Mouse (Mus musculus): Measurements from ENCODE around the gene Selenoi. TPM values are rescaled to one million over a fixed set of nuclear protein-coding genes. Genes with fewer than 3 reads are reported as not detected.

Selenoi gene
- polyA plus RNA-seq, 1 experiment from 2014 or later = 17.3 TPM

DNA sequence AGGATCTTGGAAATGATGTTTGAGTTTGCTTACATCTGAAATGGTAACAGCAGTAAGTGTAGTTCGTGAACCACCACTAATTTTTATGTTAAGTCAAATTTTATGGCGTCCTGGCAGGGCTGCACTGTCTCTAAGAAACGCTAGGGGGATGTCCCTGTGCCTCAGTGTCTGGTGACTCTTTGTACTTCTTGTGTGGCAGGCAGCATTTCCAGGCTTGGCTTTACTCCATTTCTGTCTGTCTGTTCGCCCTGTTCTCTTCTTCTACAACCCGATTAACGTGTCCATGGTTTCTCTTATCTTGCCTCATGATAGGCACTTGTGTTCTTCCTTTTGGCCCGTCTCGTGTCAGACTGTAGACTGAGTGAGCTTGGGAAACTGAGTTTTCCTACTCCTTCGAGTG lies 11.4 kb downstream of the Selenoi start:
- Histone ChIP-seq H3K9me3 (no peaks in the 10 kb centered on the region), H3K4me3 (no peak overlapping the region), H3K27ac (no peak overlapping the region), H3K36me3 (peaks cover 25% of the 10 kb centered on the region), H3K4me1 (replicated peaks) (0 out of 2 replicates have a peak, but pooled peaks cover 8% of the 10 kb centered on the region), H3K27me3 (ENCODE audit: insufficient read depth, poor library complexity, severe bottlenecking) (no peaks in the 10 kb centered on the region)
- DNase-seq (ENCODE audit: low spot score) = no peak
- WGBS = 78% methylated on average over 9 of the region's 9 CpGs

DNA sequence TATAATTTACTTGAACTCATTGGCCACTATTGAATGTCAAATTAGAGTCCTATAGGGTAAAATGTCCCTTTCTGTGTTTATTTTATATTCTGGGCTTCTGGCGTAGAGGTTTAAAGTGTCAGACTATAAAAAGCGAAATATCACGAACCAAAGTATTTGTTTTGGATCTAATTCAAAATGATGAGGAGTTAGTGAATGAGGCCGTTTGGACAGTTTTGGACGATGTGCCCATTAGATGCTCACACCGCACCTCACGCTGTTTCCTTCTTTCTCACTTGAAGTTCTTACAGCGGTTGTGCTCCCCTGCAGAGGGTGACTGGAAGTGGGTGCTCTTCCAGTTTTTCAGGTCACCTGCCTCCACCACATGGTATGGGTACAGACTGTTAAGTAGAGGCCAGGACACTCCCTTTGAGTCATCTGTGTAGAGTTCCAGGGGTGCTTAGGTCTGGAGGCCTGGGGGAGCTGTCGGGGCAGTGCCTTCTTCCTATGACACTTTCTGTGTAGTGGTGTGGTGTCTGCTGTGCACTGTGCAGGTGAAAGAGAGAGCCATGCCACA lies 13.6 kb downstream of the Selenoi start:
- 93% methylated on average over 9 of the region's 9 CpGs for WGBS
- Histone ChIP-seq H3K27me3 (ENCODE audit: insufficient read depth, poor library complexity, severe bottlenecking) (no peaks in the 10 kb centered on the region), H3K27ac (no peak overlapping the region), H3K4me1 (replicated peaks) (0 out of 2 replicates have a peak, but pooled peaks cover 8% of the 10 kb centered on the region), H3K9me3 (no peaks in the 10 kb centered on the region), H3K36me3 (peaks cover 24% of the 10 kb centered on the region), H3K4me3 (no peak overlapping the region)
- no peak for DNase-seq (ENCODE audit: low spot score)

DNA sequence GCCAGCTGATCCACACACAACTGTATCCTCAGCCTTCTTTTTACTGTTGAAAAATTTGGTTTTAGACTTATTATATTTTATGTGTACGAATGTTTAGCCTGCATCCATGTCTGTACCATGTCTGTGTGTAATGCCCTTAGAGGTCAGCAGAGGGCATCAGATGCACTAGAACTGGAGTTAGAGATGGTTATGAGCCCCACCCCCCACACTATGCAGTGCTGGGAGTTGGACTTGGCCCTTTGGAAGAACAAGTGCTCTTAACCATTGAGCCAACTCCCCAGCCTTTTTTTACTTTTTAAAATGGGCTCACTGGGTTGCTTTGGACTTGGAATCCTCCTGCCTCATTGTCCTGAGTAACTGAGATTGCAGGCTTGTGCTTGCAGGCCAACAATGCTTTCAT lies 15.3 kb downstream of the Selenoi start:
- no peaks in the 10 kb centered on the region for H3K27me3 ChIP-seq (ENCODE audit: insufficient read depth, poor library complexity, severe bottlenecking)
- no peak for DNase-seq (ENCODE audit: low spot score)
- no peaks in the 10 kb centered on the region for H3K9me3 ChIP-seq
- peaks cover 35% of the 10 kb centered on the region for H3K36me3 ChIP-seq
- no peak overlapping the region for H3K27ac ChIP-seq
- H3K4me3 ChIP-seq = no peak overlapping the region
- 0 out of 2 replicates have a peak, but pooled peaks cover 5% of the 10 kb centered on the region for H3K4me1 ChIP-seq (replicated peaks)
- WGBS = 95% methylated on average over 1 of the region's 1 CpGs

DNA sequence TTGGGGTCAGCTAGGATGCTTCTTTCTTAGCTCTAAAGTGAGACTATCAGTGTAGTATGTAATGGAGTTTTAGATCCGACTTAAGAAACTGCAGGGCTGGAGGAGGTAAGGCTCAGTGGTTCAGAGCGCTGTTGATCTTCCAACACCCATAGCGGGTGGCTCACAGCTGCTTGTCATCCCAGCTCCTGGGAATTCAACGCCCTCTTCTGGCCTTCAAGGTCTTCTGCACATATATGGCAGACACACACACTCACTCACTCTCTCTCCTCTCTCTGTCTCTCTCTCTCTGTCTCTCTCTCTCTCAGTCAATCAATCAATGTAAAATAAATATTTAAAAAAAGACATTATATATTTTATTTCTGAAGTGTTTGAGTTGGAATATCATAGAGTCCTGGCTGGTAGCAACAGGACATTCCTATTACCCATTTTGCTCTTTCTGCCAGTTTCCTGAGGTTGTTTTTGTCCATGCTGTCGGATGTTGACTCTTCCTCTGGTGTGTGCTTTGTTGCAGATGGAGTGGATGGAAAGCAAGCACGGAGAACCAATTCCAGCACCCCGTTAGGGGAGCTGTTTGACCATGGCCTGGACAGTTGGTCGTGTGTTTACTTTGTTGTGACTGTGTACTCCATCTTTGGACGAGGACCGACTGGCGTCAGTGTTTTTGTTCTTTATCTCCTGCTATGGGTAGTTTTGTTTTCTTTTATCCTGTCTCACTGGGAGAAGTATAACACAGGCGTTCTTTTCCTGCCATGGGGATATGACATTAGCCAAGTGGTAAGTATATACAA lies 23.4 kb downstream of the Selenoi start:
- Histone ChIP-seq H3K27me3 (ENCODE audit: insufficient read depth, poor library complexity, severe bottlenecking) (no peaks in the 10 kb centered on the region), H3K36me3 (peaks cover 79% of the 10 kb centered on the region), H3K4me1 (replicated peaks) (no peaks in the 10 kb centered on the region), H3K27ac (no peak overlapping the region), H3K4me3 (no peak overlapping the region), H3K9me3 (no peaks in the 10 kb centered on the region)
- DNase-seq (ENCODE audit: low spot score) = no peak
- WGBS = 92% methylated on average over 12 of the region's 12 CpGs

DNA sequence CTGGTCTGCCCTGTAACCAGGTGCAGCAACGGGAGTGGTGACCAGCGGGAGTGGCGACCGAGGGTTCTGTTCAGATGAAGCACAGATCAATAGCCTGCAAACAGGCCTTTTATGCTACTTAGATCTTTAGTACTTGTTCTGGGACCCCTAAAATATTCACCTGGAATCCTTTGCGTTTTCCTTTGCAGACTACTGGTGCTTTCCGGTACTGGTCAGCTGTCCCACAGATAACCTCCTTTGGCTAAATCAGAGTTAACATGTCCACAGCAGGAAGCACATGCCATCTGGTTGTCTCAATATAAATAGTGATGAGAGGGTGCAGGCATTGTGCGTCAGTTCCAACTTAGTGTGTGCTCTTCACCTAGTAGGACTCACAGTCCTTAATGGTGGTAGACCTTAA lies 26.4 kb downstream of the Selenoi start:
- peaks cover 84% of the 10 kb centered on the region for H3K36me3 ChIP-seq
- DNase-seq (ENCODE audit: low spot score) = no peak

DNA sequence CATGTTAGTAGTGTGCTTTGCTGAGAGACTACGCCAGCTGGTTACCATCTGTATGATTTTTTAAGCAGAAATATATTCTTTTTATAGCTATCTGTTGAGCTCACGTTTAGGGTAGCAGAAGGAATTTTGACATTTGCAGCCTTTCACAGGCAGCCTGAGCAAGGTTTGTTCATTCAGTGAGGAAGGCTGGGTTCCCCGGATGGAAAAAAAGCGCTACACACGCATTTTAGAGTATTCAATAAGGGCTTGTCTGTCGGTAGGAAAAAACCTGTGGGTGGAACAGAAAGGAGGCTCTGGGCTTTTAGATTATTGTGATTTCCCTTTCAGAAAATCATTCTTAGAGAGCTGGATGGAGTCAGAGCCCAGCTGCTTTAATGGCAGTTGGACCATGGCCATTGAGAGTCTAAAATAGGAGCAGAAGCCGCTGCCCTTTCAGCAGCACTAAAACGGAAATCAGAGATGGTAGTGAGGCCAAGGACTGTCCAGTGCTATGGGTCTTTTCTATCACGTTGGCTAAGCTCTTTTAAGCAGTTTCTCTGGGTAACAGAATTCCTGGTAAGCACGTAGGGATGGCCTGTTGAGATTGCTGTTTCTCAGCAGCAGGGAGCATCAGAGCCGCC lies 38.3 kb downstream of the Selenoi start:
- H3K4me1 ChIP-seq (replicated peaks) = 0 out of 2 replicates have a peak, but pooled peaks cover 5% of the 10 kb centered on the region
- H3K36me3 ChIP-seq = peaks cover 25% of the 10 kb centered on the region
- no peak for DNase-seq (ENCODE audit: low spot score)
- no peak overlapping the region for H3K4me3 ChIP-seq
- H3K27me3 ChIP-seq (ENCODE audit: insufficient read depth, poor library complexity, severe bottlenecking) = no peaks in the 10 kb centered on the region
- H3K9me3 ChIP-seq = no peaks in the 10 kb centered on the region
- no peak overlapping the region for H3K27ac ChIP-seq
- 80% methylated on average over 11 of the region's 11 CpGs for WGBS

More for the DNA sequence above, 26.4 kb downstream of the Selenoi start:
- WGBS = 92% methylated on average over 7 of the region's 7 CpGs
- Histone ChIP-seq H3K4me3 (no peak overlapping the region), H3K9me3 (no peaks in the 10 kb centered on the region), H3K4me1 (replicated peaks) (no peaks in the 10 kb centered on the region), H3K27ac (no peak overlapping the region), H3K27me3 (ENCODE audit: insufficient read depth, poor library complexity, severe bottlenecking) (no peaks in the 10 kb centered on the region)

DNA sequence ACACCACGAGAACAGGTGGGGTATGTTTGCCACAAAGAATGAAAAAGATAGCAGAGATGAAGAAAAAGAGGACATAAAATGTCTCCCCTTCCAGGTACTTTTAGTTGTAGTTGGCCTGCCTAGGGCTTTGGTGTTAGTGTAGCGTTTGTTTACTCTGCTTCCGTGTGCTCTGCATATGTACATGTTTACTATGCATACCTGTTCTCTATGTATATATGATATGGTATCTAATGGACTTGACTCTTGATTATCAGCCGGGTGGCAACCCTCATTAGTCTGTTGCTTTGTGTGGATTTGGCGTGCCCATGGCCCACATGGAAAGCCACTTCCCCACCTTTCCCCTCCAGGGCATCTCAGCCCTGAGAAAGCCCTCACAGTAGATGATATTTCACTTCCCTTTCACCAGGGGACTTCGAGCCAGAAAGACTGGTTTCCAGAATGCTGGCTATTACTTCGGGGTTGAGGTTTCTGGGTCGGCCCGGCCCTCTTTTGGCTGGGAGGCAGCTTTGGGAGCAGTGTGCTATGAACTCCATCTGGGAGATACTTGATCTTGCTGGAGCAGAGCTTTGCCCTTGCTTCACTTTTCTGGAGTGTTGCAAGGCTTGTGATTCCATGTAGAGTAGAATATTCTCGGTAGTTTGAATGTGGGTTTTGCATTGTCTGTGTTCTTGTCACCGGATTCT lies 39.4 kb downstream of the Selenoi start:
- 0 out of 2 replicates have a peak, but pooled peaks cover 5% of the 10 kb centered on the region for H3K4me1 ChIP-seq (replicated peaks)
- no peaks in the 10 kb centered on the region for H3K27me3 ChIP-seq (ENCODE audit: insufficient read depth, poor library complexity, severe bottlenecking)
- DNase-seq (ENCODE audit: low spot score) = no peak
- no peak overlapping the region for H3K27ac ChIP-seq
- H3K36me3 ChIP-seq = peaks cover 15% of the 10 kb centered on the region
- 93% methylated on average over 11 of the region's 11 CpGs for WGBS
- H3K9me3 ChIP-seq = no peaks in the 10 kb centered on the region
- H3K4me3 ChIP-seq = no peak overlapping the region

DNA sequence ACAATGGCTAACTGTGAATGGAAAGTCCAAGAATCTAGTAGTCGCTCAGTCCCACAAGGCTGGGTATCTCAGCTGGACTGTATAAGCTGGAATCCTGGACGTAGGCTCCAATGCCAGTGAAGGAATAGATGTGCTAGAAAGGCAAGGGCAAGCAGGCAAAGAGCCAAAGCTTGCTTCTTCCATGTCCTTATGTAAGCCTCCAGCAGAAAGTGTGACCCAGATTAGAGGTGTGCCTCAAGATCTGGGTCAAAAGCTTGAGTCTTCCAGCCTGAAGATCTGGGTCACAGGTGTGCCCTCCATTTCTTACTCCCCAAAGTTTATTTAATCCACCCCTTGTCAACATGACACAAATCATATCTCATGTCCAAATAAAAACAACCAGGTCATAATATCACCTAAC lies 44.0 kb downstream of the Selenoi start:
- 85% methylated on average over 2 of the region's 2 CpGs for WGBS
- Histone ChIP-seq H3K27me3 (ENCODE audit: insufficient read depth, poor library complexity, severe bottlenecking) (peaks cover 4% of the 10 kb centered on the region), H3K9me3 (no peaks in the 10 kb centered on the region), H3K4me1 (replicated peaks) (peaks cover 13% of the 10 kb centered on the region), H3K27ac (no peak overlapping the region), H3K4me3 (no peak overlapping the region), H3K36me3 (no peaks in the 10 kb centered on the region)
- no peak for DNase-seq (ENCODE audit: low spot score)

DNA sequence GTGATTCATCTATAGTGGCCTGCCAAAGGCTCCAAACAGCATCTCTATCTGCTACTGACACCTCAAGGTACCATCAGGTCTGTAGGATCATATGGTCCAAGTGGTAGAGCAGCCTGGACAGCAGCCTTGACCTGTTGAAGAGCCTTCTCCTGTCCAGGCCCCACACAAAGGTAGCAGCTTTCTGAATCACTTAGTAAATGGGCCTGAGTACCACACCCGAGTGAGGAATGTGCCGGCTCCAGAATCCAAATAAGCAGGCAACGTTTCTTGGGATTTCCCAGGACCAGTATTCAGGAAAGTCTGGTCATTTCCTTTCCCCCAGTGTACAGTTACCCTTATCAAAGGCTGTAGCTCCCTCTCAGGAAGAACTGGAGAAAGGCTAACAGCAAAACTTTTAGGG lies 46.6 kb downstream of the Selenoi start:
- H3K36me3 ChIP-seq = no peaks in the 10 kb centered on the region
- H3K27ac ChIP-seq = no peak overlapping the region
- WGBS = 87% methylated on average over 3 of the region's 3 CpGs
- peaks cover 16% of the 10 kb centered on the region for H3K4me1 ChIP-seq (replicated peaks)
- no peak overlapping the region for H3K4me3 ChIP-seq
- H3K9me3 ChIP-seq = no peaks in the 10 kb centered on the region
- peaks cover 8% of the 10 kb centered on the region for H3K27me3 ChIP-seq (ENCODE audit: insufficient read depth, poor library complexity, severe bottlenecking)
- DNase-seq (ENCODE audit: low spot score) = no peak

DNA sequence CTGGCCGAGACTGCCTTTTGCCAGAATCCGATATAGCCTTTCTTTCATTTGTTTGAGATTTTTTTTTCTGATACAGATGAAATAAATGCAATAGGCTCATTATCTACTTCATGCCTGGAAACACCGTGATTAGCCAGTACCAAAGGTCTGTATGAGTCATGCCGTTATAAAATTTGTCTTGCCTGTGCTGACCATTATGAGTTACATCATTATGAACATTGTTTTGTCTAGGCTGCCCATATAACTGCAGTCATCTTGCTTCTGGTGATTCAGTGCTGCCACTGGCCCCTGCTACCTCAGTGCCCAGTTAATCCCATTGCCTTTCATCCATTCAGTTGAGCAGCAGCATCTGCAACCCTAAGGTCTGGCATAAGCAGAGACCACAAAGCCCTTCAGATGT lies 47.1 kb downstream of the Selenoi start:
- Histone ChIP-seq H3K36me3 (no peaks in the 10 kb centered on the region), H3K9me3 (no peaks in the 10 kb centered on the region), H3K27ac (no peak overlapping the region), H3K4me3 (no peak overlapping the region), H3K4me1 (replicated peaks) (peaks cover 16% of the 10 kb centered on the region), H3K27me3 (ENCODE audit: insufficient read depth, poor library complexity, severe bottlenecking) (peaks cover 8% of the 10 kb centered on the region)
- no peak for DNase-seq (ENCODE audit: low spot score)
- 90% methylated on average over 4 of the region's 4 CpGs for WGBS

DNA sequence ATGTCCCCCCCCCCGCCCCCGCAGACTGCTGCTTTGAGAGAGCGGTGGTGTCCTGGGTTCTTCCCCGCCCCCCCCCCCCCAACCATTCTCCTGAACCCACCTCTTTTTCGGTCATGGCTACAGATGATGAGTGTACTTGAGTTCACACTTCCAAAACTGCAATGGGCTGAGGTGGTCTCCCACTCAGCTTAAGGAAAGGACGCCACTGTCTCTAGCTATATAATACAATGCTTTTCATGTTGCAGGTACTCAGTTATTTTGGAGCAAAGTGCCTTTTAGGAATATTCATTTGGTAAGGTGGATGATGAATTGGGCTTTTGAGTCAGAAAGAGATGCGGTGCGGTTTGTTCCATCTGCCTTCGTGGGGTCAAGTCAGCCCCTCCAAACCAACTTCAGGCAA lies 48.5 kb downstream of the Selenoi start:
- DNase-seq (ENCODE audit: low spot score) = no peak
- no peaks in the 10 kb centered on the region for H3K36me3 ChIP-seq
- peaks cover 8% of the 10 kb centered on the region for H3K27me3 ChIP-seq (ENCODE audit: insufficient read depth, poor library complexity, severe bottlenecking)
- H3K27ac ChIP-seq = no peak overlapping the region
- WGBS = 42% methylated on average over 9 of the region's 9 CpGs
- H3K4me3 ChIP-seq = peak overlapping the region; percentile 61
- H3K4me1 ChIP-seq (replicated peaks) = peaks cover 11% of the 10 kb centered on the region
- H3K9me3 ChIP-seq = peaks cover 11% of the 10 kb centered on the region; the same call in 1 of the 2 replicates

DNA sequence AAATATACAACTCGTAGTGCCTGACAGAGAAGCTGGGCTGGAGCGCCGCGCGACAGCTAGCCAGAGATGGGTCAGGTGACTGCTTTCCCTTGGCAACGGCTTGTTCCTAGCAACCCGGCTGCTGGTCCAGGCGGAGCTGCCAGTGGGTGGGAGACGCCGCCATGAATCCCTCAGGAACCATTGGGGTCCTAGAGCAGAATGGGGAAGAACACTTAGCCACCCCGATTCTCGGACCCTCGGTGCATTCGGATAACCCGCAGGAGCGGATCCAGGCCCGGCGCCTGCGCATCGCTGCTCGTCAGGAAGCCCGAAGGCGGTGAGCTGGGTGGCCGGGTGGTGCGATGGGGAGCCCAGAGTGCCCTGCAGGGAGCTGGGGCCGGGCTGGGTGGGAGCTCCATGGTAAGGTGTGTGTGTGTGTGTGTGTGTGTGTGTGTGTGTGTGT lies 48.9 kb downstream of the Selenoi start, which contains the start of gene Drc1:
Gene Drc1, plus strand, starts transcription at position 98 of the 442 bp plus-strand sequence.
- Histone ChIP-seq H3K9me3 (peaks cover 11% of the 10 kb centered on the region; the same call in 1 of the 2 replicates), H3K4me1 (replicated peaks) (peaks cover 11% of the 10 kb centered on the region), H3K4me3 (peak within 1 kb of the TSS; percentile 61), H3K27me3 (ENCODE audit: insufficient read depth, poor library complexity, severe bottlenecking) (peaks cover 8% of the 10 kb centered on the region), H3K36me3 (no peaks in the 10 kb centered on the region), H3K27ac (peak within 1 kb of the TSS; percentile 46; the same call in 1 of the 2 replicates)
- WGBS = 5% methylated on average over 26 of the region's 26 CpGs
- DNase-seq (ENCODE audit: low spot score) = peak; percentile 69

Data from hindbrain, embryonic 10.5 days (tissue).